Mouse (Mus musculus) ES-Bruce4 (cell line): ENCODE results near the gene Spata1.

Experiments used
- CTCF ChIP-seq: IDR thresholded peaks from one replicate; pipeline ENCODE4 v1.8.1; 2011; ENCODE audit warnings: low read depth, low read length
- POLR2A ChIP-seq: IDR thresholded peaks from one replicate; pipeline ENCODE4 v1.8.1; 2011; ENCODE audit warnings: low read length; ENCODE audit not compliant: insufficient read depth

DNA sequence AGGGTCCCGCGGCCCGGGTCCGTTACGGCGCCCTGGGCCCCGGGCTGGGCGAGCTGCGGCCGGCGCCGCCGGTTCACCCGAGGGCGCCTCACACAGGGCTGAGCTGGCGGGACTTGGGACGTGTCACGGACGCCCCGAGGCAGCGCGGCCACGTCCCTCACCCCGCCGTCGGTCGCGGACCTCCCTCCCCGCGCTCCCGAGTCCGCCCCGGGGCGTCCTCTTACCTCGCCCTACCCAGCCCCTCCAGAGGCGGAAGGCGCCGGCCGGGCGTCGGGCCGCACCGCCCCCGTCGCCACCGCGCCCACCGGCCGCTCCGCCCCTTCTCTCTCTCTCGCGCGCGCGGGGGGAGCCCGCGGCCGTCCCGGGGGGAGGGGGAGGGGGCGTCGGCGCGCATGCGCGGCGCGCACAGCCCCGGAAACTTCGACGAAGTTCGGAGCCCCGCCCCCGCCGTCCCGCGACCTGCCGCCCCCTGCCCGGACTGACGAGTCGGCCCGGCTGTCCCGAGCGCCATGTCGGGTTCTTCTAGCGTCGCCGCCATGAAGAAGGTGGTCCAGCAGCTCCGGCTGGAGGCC, at the start of gene Spata1, which contains the start of gene Gng5:
- no peak for TF ChIP-seq CTCF
- TF ChIP-seq POLR2A = no peak
